ENCODE assay signal across 7 mouse cellular contexts in genomic region chr5:107901014-107901615, GRCm38 (mm10). TPM values are rescaled to one million over a fixed set of nuclear protein-coding genes. Genes with fewer than 3 reads are reported as not detected.
DNase-seq lines count a peak whose midpoint lies in the region; ATAC-seq and TF ChIP-seq lines count a peak whose summit lies in the region.

No protein-coding gene starts in this region.

- H3K4me1 ChIP-seq in lung, embryonic 15.5 days: peaks cover 7% of the 10 kb centered on the region; the same call in 1 of the 2 replicates
- H3K4me1 ChIP-seq in forebrain, embryonic 13.5 days: peaks cover 17% of the 10 kb centered on the region
- H3K4me1 ChIP-seq in liver, embryonic 14.5 days (replicated peaks; ENCODE audit: control insufficient read depth in 2 of 2, insufficient read depth in 2 of 2, low read length in 1 of 2): peaks cover 0 to 8% of the 10 kb centered on the region in 2 experiments; a peak in 2 of 4 replicates
- no peaks in the 10 kb centered on the region for H3K4me1 ChIP-seq in stomach, embryonic 15.5 days

- peak overlapping the region; percentile 81 for H3K4me3 ChIP-seq in lung, embryonic 15.5 days
- H3K4me3 ChIP-seq in forebrain, embryonic 13.5 days: peak overlapping the region; percentile 98
- peak overlapping the region; percentile 68 to 99 for H3K4me3 ChIP-seq in liver, embryonic 14.5 days (ENCODE audit: insufficient read depth in 1 of 2, low read depth in 2 of 2, low read length in 2 of 2)
- H3K4me3 ChIP-seq in stomach, embryonic 15.5 days (replicated peaks): peak overlapping the region; percentile 99

- no peaks in the 10 kb centered on the region for H3K9me3 ChIP-seq in lung, embryonic 15.5 days
- H3K9me3 ChIP-seq in forebrain, embryonic 13.5 days (replicated peaks): no peaks in the 10 kb centered on the region
- no peaks in the 10 kb centered on the region for H3K9me3 ChIP-seq in liver, embryonic 14.5 days (ENCODE audit: control insufficient read depth, low read length)
- no peaks in the 10 kb centered on the region for H3K9me3 ChIP-seq in stomach, embryonic 15.5 days

- peak overlapping the region; percentile 94 for H3K9ac ChIP-seq in lung, embryonic 15.5 days
- H3K9ac ChIP-seq in forebrain, embryonic 13.5 days: peak overlapping the region; percentile 98
- peak overlapping the region; percentile 64 for H3K9ac ChIP-seq in liver, embryonic 14.5 days (replicated peaks)
- H3K9ac ChIP-seq in stomach, embryonic 15.5 days: peak overlapping the region; percentile 97

- no peak for ATAC-seq in lung, embryonic 15.5 days (ENCODE audit: borderline replicate concordance, extremely low read depth, low FRiP score, low TSS enrichment)
- peak; percentile 67 for ATAC-seq in activated CD4-positive, CD25-positive, alpha-beta regulatory T cell, adult 4 months
- no peak for ATAC-seq in forebrain, embryonic 13.5 days
- ATAC-seq in liver, embryonic 14.5 days (ENCODE audit: insufficient read depth): no peak; the same call in 1 of the 2 replicates
- 0 out of 2 replicates have a peak, but pooled peaks have one; percentile 2 for ATAC-seq in stomach, embryonic 15.5 days (ENCODE audit: insufficient read depth, low FRiP score, low read depth)

- no peak for TF ChIP-seq EP300 in liver, embryonic 14.5 days (IDR thresholded peaks at IDR 0.05; ENCODE audit: low read depth)

- H3K36me3 ChIP-seq in lung, embryonic 15.5 days: peaks cover 35% of the 10 kb centered on the region
- H3K36me3 ChIP-seq in forebrain, embryonic 13.5 days (ENCODE audit: poor library complexity, severe bottlenecking): peaks cover 39% of the 10 kb centered on the region
- peaks cover 42% of the 10 kb centered on the region for H3K36me3 ChIP-seq in liver, embryonic 14.5 days (replicated peaks; ENCODE audit: control insufficient read depth, insufficient read depth, low read depth)
- peaks cover 27% of the 10 kb centered on the region for H3K36me3 ChIP-seq in stomach, embryonic 15.5 days

- DNase-seq in lung, postnatal 4 days: no peak
- no peak for DNase-seq in liver, embryonic 14.5 days (ENCODE audit: low read depth in 3 of 3, low spot score in 3 of 3)
- no peak for DNase-seq in layer of hippocampus, postnatal 25 days (ENCODE audit: extremely low spot score in 1 of 2, low spot score in 1 of 2)

- TF ChIP-seq CTCF in liver, embryonic 14.5 days (IDR thresholded peaks at IDR 0.05; ENCODE audit: low read depth): no peak

- 0% methylated on average over 23 of the region's 23 CpGs for WGBS in lung, embryonic 15.5 days
- under 1% methylated on average over 23 of the region's 23 CpGs for WGBS in forebrain, embryonic 13.5 days
- WGBS in liver, embryonic 14.5 days (ENCODE audit: insufficient replicate concordance): 0% methylated on average over 23 of the region's 23 CpGs
- under 1% methylated on average over 23 of the region's 23 CpGs for WGBS in stomach, embryonic 15.5 days

- H3K27ac ChIP-seq in lung, embryonic 15.5 days: peak overlapping the region; percentile 78
- peak overlapping the region; percentile 87; the same call in 1 of the 2 replicates for H3K27ac ChIP-seq in forebrain, embryonic 13.5 days
- peak overlapping the region; percentile 26 for H3K27ac ChIP-seq in liver, embryonic 14.5 days
- peak overlapping the region; percentile 79 for H3K27ac ChIP-seq in stomach, embryonic 15.5 days

- H3K4me2 ChIP-seq in lung, embryonic 15.5 days: peak overlapping the region; percentile 63
- peak overlapping the region; percentile 80 for H3K4me2 ChIP-seq in forebrain, embryonic 13.5 days
- peak overlapping the region; percentile 91 for H3K4me2 ChIP-seq in liver, embryonic 14.5 days (ENCODE audit: low read depth)
- peak overlapping the region; percentile 52 for H3K4me2 ChIP-seq in stomach, embryonic 15.5 days

- no peaks in the 10 kb centered on the region for H3K27me3 ChIP-seq in lung, embryonic 15.5 days
- H3K27me3 ChIP-seq in forebrain, embryonic 13.5 days: no peaks in the 10 kb centered on the region; the same call in 1 of the 2 replicates
- H3K27me3 ChIP-seq in liver, embryonic 14.5 days (ENCODE audit: control insufficient read depth, insufficient read depth, low read length): no peaks in the 10 kb centered on the region
- H3K27me3 ChIP-seq in stomach, embryonic 15.5 days (replicated peaks): no peaks in the 10 kb centered on the region

RNA-seq across cellular contexts. Expression of gene Rpl5, which starts 0.8 kb away (rescaled TPM):
- 64.3 and 67.6 TPM in 2 replicates for polyA plus RNA-seq in lung, embryonic 15.5 days (2015; fragmentation: Nextera tagmentation; extraction: Ambion mirVana)
- polyA plus RNA-seq in activated CD4-positive, CD25-positive, alpha-beta regulatory T cell, adult 4 months (2017; shearing (Covaris generic)): 10 to 100 TPM; 71.9 to 81.2 TPM
- polyA plus RNA-seq in forebrain, embryonic 13.5 days (2015; fragmentation: Nextera tagmentation; extraction: Ambion mirVana): 76.0 and 78.1 TPM in 2 replicates
- polyA plus RNA-seq in liver, embryonic 14.5 days (2012; rRNA removed): 62.8 and 96.9 TPM in 2 replicates
- polyA plus RNA-seq in liver, embryonic 14.5 days (2014; fragmentation: Nextera tagmentation; extraction: Ambion mirVana): 27.6 and 29.1 TPM in 2 replicates
- polyA plus RNA-seq in stomach, embryonic 15.5 days (2015; fragmentation: Nextera tagmentation; extraction: Ambion mirVana): 73.7 and 75.9 TPM in 2 replicates
- 10 to 100 TPM; 70.5 to 74.2 TPM for total RNA-seq in layer of hippocampus, postnatal 25 days (2021)

RNA-seq across cellular contexts. Expression of gene Evi5, which starts 26.2 kb away (rescaled TPM):
- polyA plus RNA-seq in lung, embryonic 15.5 days (2015; fragmentation: Nextera tagmentation; extraction: Ambion mirVana): 64.5 and 67.3 TPM in 2 replicates
- 1 to 10 TPM in 1 of 2 experiments, not detected in 1; 1.1 TPM for polyA plus RNA-seq in activated CD4-positive, CD25-positive, alpha-beta regulatory T cell, adult 4 months (2017; shearing (Covaris generic))
- polyA plus RNA-seq in forebrain, embryonic 13.5 days (2015; fragmentation: Nextera tagmentation; extraction: Ambion mirVana): 46.5 and 51.7 TPM in 2 replicates
- 18.1 and 22.7 TPM in 2 replicates for polyA plus RNA-seq in liver, embryonic 14.5 days (2012; rRNA removed)
- polyA plus RNA-seq in liver, embryonic 14.5 days (2014; fragmentation: Nextera tagmentation; extraction: Ambion mirVana): 41.4 and 42.9 TPM in 2 replicates
- 65.3 and 73.0 TPM in 2 replicates for polyA plus RNA-seq in stomach, embryonic 15.5 days (2015; fragmentation: Nextera tagmentation; extraction: Ambion mirVana)
- 10 to 100 TPM; 58.8 to 65.1 TPM for total RNA-seq in layer of hippocampus, postnatal 25 days (2021)

Comparison
In these comparisons a context has a peak if more than half of its experiments do, and no peak if none do; other contexts are left out.
1. ATAC-seq: peak in activated CD4-positive, CD25-positive, alpha-beta regulatory T cell, adult 4 months (single experiment) and stomach, embryonic 15.5 days (single experiment); none in lung, embryonic 15.5 days (single experiment), forebrain, embryonic 13.5 days (single experiment) and liver, embryonic 14.5 days (single experiment).
2. H3K27ac ChIP-seq: peak in every context shown above with its lines; median percentile 87 in forebrain, embryonic 13.5 days; 79 in stomach, embryonic 15.5 days; 78 in lung, embryonic 15.5 days; 26 in liver, embryonic 14.5 days.
3. RNA of gene Evi5, which starts 26.2 kb away (polyA plus RNA-seq): 65.3 to 73.0 TPM in stomach, embryonic 15.5 days, 64.5 to 67.3 TPM in lung, embryonic 15.5 days, 46.5 to 51.7 TPM in forebrain, embryonic 13.5 days and 18.1 to 42.9 TPM in liver, embryonic 14.5 days; 1.1 TPM in activated CD4-positive, CD25-positive, alpha-beta regulatory T cell, adult 4 months; every median in the first group is over 4 times any median in the second.
4. Peak in every context shown above with its lines, with median percentiles within 50 percentile points of each other: H3K4me2 ChIP-seq, H3K4me3 ChIP-seq and H3K9ac ChIP-seq.